In the genomic region with DNA sequence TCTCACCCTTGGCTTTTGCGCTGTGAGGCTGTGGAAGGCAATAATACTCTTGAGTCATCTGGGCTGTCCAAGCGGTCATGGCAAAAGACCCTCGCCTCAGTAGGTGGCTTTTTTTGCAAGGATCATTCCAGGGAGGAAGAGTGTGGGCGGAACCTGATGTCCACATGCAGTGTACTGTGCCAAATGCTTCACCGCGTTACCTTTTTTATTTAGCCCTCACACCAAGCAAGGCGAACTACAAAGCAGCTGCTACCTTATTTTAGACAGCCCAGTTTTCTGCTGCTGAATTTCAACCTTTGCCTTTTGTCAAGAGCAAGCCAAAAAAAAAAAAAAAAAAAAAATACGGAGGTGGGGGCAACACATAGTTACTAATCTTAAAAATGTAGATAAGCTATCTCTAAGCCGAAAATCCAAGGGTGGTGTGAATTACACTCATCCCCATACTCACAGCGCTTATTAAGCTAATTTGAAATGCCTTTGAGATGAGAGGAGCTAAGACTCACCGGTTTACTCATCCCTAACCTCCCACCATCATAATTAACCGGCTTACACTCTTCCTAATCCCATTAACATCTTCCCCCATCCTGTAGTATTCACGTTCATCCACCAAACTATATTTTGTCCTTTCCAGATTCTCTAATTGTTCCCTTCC, we compare ENCODE assay signal across 7 mouse cellular contexts. TPM values are rescaled to one million over a fixed set of nuclear protein-coding genes. Genes with fewer than 3 reads are reported as not detected.
A peak's percentile ranks its signal among the peaks of the same experiment; 100 is the strongest.
DNase-seq lines count a peak whose midpoint lies in the region; ATAC-seq and TF ChIP-seq lines count a peak whose summit lies in the region.

No protein-coding gene starts in this region.

- WGBS in spleen, adult 2 months, result 34% methylated on average over 13 of the region's 13 CpGs
- 15% methylated on average over 13 of the region's 13 CpGs for WGBS in liver, embryonic 11.5 days
- 18% methylated on average over 13 of the region's 13 CpGs for WGBS in small intestine, adult 2 months

- H3K9me3 ChIP-seq in liver, embryonic 11.5 days (ENCODE audit: control insufficient read depth, low read length), result no peaks in the 10 kb centered on the region

- no peak; the same call in 1 of the 2 replicates for ATAC-seq in liver, embryonic 11.5 days (replicated peaks; ENCODE audit: low FRiP score)

- TF ChIP-seq POLR2A in spleen, adult 2 months (IDR thresholded peaks at IDR 0.05; ENCODE audit: low read depth, low read length), result no peak
- no peak for TF ChIP-seq POLR2A in small intestine, adult 2 months (IDR thresholded peaks at IDR 0.05; ENCODE audit: low read depth, low read length)

- peak overlapping the region; percentile 90 for H3K9ac ChIP-seq in liver, embryonic 11.5 days (ENCODE audit: low read depth, low read length)

- peaks cover 2% of the 10 kb centered on the region; the same call in 1 of the 2 replicates for H3K27me3 ChIP-seq in spleen, adult 2 months (ENCODE audit: control insufficient read depth, insufficient read depth, low read length)
- H3K27me3 ChIP-seq in liver, embryonic 11.5 days (replicated peaks; ENCODE audit: control insufficient read depth, insufficient read depth, low read length), result no peaks in the 10 kb centered on the region
- no peaks in the 10 kb centered on the region for H3K27me3 ChIP-seq in small intestine, adult 2 months (ENCODE audit: control insufficient read depth, insufficient read depth, low read length)

- no peak for TF ChIP-seq CTCF in spleen, adult 2 months (IDR thresholded peaks at IDR 0.05; ENCODE audit: extremely low read depth, insufficient read depth, insufficient read length, insufficient replicate concordance)
- no peak for TF ChIP-seq CTCF in small intestine, adult 2 months (IDR thresholded peaks at IDR 0.05; ENCODE audit: extremely low read depth, insufficient read length, insufficient replicate concordance, low read depth, low read length)

- H3K27ac ChIP-seq in spleen, adult 2 months (ENCODE audit: insufficient read depth, low read length), result no peak overlapping the region
- peak overlapping the region; percentile 91; the same call in 1 of the 2 replicates for H3K27ac ChIP-seq in liver, embryonic 11.5 days (ENCODE audit: low read depth, low read length)
- peak overlapping the region; percentile 76 for H3K27ac ChIP-seq in small intestine, adult 2 months (ENCODE audit: insufficient read depth, low read depth, low read length)

- H3K36me3 ChIP-seq in spleen, adult 2 months (ENCODE audit: control insufficient read depth, insufficient read depth, low read length), result no peaks in the 10 kb centered on the region
- no peaks in the 10 kb centered on the region for H3K36me3 ChIP-seq in liver, embryonic 11.5 days (ENCODE audit: control insufficient read depth, insufficient read depth, low read length)
- H3K36me3 ChIP-seq in small intestine, adult 2 months (ENCODE audit: control insufficient read depth, insufficient read depth, low read length), result no peaks in the 10 kb centered on the region

- DNase-seq in spleen, adult 2 months (ENCODE audit: low read depth in 1 of 2, low spot score in 2 of 2), result no peak
- no peak for DNase-seq in spleen, postnatal 14 days (ENCODE audit: low spot score in 2 of 2)
- peak; percentile 37 for DNase-seq in fat pad, adult 2 months (ENCODE audit: extremely low read depth, low read depth, low spot score)
- no peak for DNase-seq in liver, embryonic 11.5 days (ENCODE audit: low spot score)
- DNase-seq in spleen, postnatal 10 days (ENCODE audit: low spot score in 2 of 2), result no peak
- DNase-seq in natural killer cell, adult 2 months (ENCODE audit: low spot score in 2 of 2), result no peak

- H3K4me1 ChIP-seq in spleen, adult 2 months (ENCODE audit: control insufficient read depth, insufficient read depth, insufficient read length), result peaks cover 4% of the 10 kb centered on the region
- peaks cover 3% of the 10 kb centered on the region for H3K4me1 ChIP-seq in liver, embryonic 11.5 days (replicated peaks; ENCODE audit: control insufficient read depth, insufficient read depth, low read length)
- H3K4me1 ChIP-seq in small intestine, adult 2 months (ENCODE audit: control insufficient read depth, insufficient read depth, insufficient read length, low read length), result peaks cover 6% of the 10 kb centered on the region; the same call in 1 of the 2 replicates

- peak overlapping the region; percentile 93 for H3K4me2 ChIP-seq in liver, embryonic 11.5 days

- peak overlapping the region; percentile 99 for H3K4me3 ChIP-seq in spleen, adult 2 months (ENCODE audit: extremely low read depth, insufficient read depth, insufficient read length)
- H3K4me3 ChIP-seq in liver, embryonic 11.5 days (ENCODE audit: low read depth, low read length), result peak overlapping the region; percentile 89
- H3K4me3 ChIP-seq in small intestine, adult 2 months (ENCODE audit: low read depth, low read length), result peak overlapping the region; percentile 85

RNA-seq across cellular contexts. Expression of a gene that starts 0.9 kb away (rescaled TPM):
- polyA plus RNA-seq in spleen, adult 2 months (2012; rRNA removed), result 3.0 TPM in 2 replicates
- polyA plus RNA-seq in liver, embryonic 11.5 days (2014; fragmentation: Nextera tagmentation; extraction: Ambion mirVana), result 11.8 and 12.3 TPM in 2 replicates
- polyA plus RNA-seq in small intestine, adult 2 months (2012; rRNA removed), result 2.4 and 5.1 TPM in 2 replicates

RNA-seq across cellular contexts. Expression of a gene that starts 53.7 kb away (rescaled TPM):
- polyA plus RNA-seq in spleen, adult 2 months (2012; rRNA removed), result 20.4 and 32.6 TPM in 2 replicates
- polyA plus RNA-seq in liver, embryonic 11.5 days (2014; fragmentation: Nextera tagmentation; extraction: Ambion mirVana), result 23.9 and 24.7 TPM in 2 replicates
- 4.7 and 11.9 TPM in 2 replicates for polyA plus RNA-seq in small intestine, adult 2 months (2012; rRNA removed)
